Mouse (Mus musculus) heart, embryonic 15.5 days (tissue): ENCODE data around the gene Dgki. TPM values are rescaled to one million over a fixed set of nuclear protein-coding genes. Genes with fewer than 3 reads are reported as not detected.
"Not testable (repeated sequence)": the region's sequence is repeated elsewhere in the genome, so short reads cannot be mapped to it uniquely, and the experiment has no call there.

Experiments used
- ATAC-seq: fragments of 200-750 bp; cut with Nextera tagmentation; replicated peaks from 2 replicates; pipeline ENCODE4 v1.8.0; 2017; ENCODE audit warnings: low read depth, moderate TSS enrichment; ENCODE audit not compliant: insufficient number of reproducible peaks, insufficient read depth, low FRiP score
- H3K27ac ChIP-seq: fragments of 300-500 bp; sonication (generic); 2 replicates; pipeline ENCODE4 v1.5.1; 2015; ENCODE audit warnings: mild to moderate bottlenecking, inconsistent platforms
- H3K27me3 ChIP-seq: fragments of 300-500 bp; sonication (generic); 2 replicates; pipeline ENCODE4 v1.6.1; 2015; ENCODE audit warnings: inconsistent platforms
- H3K36me3 ChIP-seq: fragments of 300-500 bp; sonication (generic); 2 replicates; pipeline ENCODE4 v1.6.1; 2015; ENCODE audit warnings: mild to moderate bottlenecking, inconsistent platforms
- H3K4me1 ChIP-seq: fragments of 300-500 bp; sonication (generic); replicated peaks from 2 replicates; pipeline ENCODE4 v1.6.1; 2015; ENCODE audit warnings: inconsistent platforms
- H3K4me2 ChIP-seq: fragments of 300-500 bp; sonication (generic); 2 replicates; pipeline ENCODE4 v1.6.1; 2015; ENCODE audit warnings: inconsistent platforms, mild to moderate bottlenecking, moderate library complexity
- H3K4me3 ChIP-seq: fragments of 300-500 bp; sonication (generic); 2 replicates; pipeline ENCODE4 v1.5.1; 2015; ENCODE audit warnings: mild to moderate bottlenecking, inconsistent platforms
- H3K9ac ChIP-seq: fragments of 300-500 bp; sonication (generic); 2 replicates; pipeline ENCODE4 v1.6.1; 2015; ENCODE audit warnings: mild to moderate bottlenecking, inconsistent platforms
- H3K9me3 ChIP-seq: fragments of 300-500 bp; sonication (generic); replicated peaks from 2 replicates; pipeline ENCODE4 v1.6.1; 2016; ENCODE audit warnings: inconsistent platforms
- WGBS: fragments of 180-500 bp; shearing (Covaris S2); methylation state at CpG from one replicate; pipeline ENCODE4 v1.1.7; 2015; ENCODE audit warnings: mixed read lengths; 5-methylcytosine and 5-hydroxymethylcytosine counted together
- polyA plus RNA-seq: library from polyadenylated mRNA; unstranded; fragments of >200 nt; fragmentation: Nextera tagmentation; extraction: Ambion mirVana; gene quantifications from 2 replicates; pipeline ENCODE4 v1.2.1, GENCODE M21; 2015

The Dgki gene
- polyA plus RNA-seq, 1 experiment from 2014 or later, result 0.48 TPM

DNA sequence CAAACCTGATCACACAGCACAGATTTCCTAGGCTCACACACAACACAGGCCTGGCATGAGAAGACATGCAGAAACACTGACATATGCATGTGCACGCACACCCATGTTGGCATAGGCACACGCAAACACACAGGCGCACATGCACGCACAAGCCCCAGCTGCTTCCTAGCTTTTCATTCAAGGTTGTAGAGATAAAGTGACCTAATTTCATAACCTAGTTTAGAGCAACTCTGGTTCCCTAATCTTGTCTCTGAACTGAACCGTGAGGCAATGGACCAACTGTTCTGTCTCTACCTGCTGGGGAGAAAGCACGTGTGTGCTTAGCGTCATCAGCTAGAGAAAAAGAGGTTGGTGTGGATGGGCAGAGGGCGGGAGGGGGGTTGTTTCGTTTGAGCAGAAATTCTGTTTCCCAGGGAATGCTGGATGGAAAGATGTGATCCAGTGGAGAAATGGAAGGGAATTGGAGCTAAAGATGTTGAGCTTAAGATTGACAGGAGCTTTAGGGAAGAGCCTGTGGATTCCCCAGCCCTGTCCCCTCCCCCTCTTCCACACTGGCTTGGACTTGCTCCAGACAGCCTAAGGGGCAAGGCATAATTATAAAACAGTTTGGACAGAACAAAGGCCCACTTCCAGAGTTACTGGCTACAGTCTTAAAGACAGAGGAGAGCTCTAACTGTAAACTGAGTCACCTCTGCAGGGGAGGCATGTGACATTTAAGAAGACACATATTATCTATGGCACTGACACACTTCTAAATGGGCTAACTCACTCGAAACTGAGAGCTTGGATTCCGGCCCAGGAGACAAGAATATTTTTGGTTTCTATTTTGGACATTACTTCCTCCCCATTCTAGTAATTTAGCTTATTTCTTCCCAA is 156.8 kb downstream of the Dgki start:
- H3K9ac ChIP-seq, result no peak overlapping the region
- peak overlapping the region; percentile 69 for H3K27ac ChIP-seq
- H3K4me2 ChIP-seq, result peak overlapping the region; percentile 27
- H3K9me3 ChIP-seq, result no peaks in the 10 kb centered on the region
- WGBS, result 59% methylated on average over 11 of the region's 11 CpGs
- no peak overlapping the region for H3K4me3 ChIP-seq
- no peaks in the 10 kb centered on the region for H3K36me3 ChIP-seq
- H3K4me1 ChIP-seq, result peaks cover 23% of the 10 kb centered on the region
- no peak; the same call in 1 of the 2 replicates for ATAC-seq
- no peaks in the 10 kb centered on the region for H3K27me3 ChIP-seq

DNA sequence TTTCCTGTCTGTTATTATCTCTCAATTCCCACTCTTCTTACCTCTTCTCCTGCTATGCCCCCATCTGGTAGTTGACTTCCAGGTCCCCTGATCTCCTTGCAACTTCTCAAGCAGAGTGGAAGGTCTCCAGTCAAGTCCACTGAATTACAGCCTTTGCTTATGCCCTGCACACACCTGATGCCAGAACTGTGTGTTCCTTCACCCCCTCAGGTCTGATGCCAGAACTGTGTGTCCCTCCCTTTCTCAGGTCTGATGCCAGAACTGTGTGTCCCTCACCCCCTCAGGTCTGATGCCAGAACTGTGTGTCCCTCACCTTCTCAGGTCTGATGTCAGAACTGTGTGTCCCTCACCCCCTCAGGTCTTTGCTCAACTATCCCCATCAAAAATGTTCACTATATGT is 161.2 kb downstream of the Dgki start:
- no peak overlapping the region for H3K9ac ChIP-seq
- no peak for ATAC-seq
- no peak overlapping the region for H3K4me2 ChIP-seq
- H3K36me3 ChIP-seq, result no peaks in the 10 kb centered on the region
- H3K27ac ChIP-seq, result no peak overlapping the region
- H3K27me3 ChIP-seq, result no peaks in the 10 kb centered on the region
- no peaks in the 10 kb centered on the region for H3K9me3 ChIP-seq
- peaks cover 13% of the 10 kb centered on the region for H3K4me1 ChIP-seq
- no peak overlapping the region for H3K4me3 ChIP-seq

DNA sequence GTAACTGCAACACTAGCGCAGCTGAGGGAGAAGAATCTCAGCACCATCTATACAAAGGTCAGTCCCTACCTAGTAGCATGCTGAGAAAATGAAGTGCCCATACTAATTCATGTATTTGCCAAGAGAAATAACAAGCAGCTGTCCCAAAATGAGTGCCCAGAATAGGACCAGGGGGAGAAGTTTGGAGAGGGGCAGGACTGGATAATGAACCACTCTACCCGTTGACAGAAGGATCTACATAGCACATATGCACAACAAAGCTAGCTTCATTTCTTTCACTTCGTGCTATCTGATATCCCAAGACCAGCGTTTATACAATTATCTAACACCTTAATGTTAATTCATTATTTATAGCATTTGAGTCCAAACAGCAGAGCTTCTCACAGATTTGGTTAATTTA is 168.7 kb downstream of the Dgki start:
- Histone ChIP-seq H3K27me3 (no peaks in the 10 kb centered on the region), H3K4me3 (no peak overlapping the region), H3K4me2 (no peak overlapping the region), H3K4me1 (no peaks in the 10 kb centered on the region; the same call in 1 of the 2 replicates), H3K27ac (no peak overlapping the region), H3K9ac (no peak overlapping the region), H3K36me3 (no peaks in the 10 kb centered on the region), H3K9me3 (no peaks in the 10 kb centered on the region)
- no peak for ATAC-seq
- WGBS, result 71% methylated on average over 4 of the region's 4 CpGs

- ATAC-seq, result no peak
- Histone ChIP-seq H3K27me3 (no peaks in the 10 kb centered on the region), H3K9ac (no peak overlapping the region), H3K4me2 (no peak overlapping the region), H3K9me3 (no peaks in the 10 kb centered on the region), H3K4me1 (no peaks in the 10 kb centered on the region), H3K27ac (no peak overlapping the region), H3K36me3 (no peaks in the 10 kb centered on the region), H3K4me3 (no peak overlapping the region)
- whole genome bisulfite sequencing, result 85% methylated on average over 19 of the region's 19 CpGs
These were observed 179.4 kb downstream of the Dgki start for GRCm38 (mm10) chr6:37120417-37121154.

DNA sequence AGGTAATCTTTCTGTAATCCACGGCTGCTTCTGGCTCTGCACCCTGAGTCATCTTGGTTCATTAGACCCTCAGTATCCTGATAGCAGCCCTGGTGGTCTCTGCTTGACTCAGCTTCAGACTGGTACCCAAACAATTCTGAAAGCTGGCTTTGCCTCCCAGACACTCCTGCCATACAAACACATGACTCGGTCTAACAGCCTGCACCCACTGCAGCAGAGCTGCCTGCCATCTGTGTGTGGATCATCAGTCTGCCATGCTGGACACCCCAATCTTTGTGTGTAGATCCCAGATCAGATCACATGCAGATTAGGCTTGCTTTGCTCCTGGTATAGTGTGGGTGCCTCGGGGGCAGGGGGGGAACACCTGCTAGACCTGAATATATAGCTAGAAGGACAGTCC is 180.8 kb downstream of the Dgki start:
- no peaks in the 10 kb centered on the region for H3K36me3 ChIP-seq
- no peak overlapping the region for H3K4me2 ChIP-seq
- H3K27me3 ChIP-seq, result no peaks in the 10 kb centered on the region
- no peak overlapping the region for H3K27ac ChIP-seq
- H3K4me1 ChIP-seq, result no peaks in the 10 kb centered on the region
- no peak overlapping the region for H3K4me3 ChIP-seq
- no peak overlapping the region for H3K9ac ChIP-seq
- WGBS, result 73% methylated on average over 3 of the region's 3 CpGs
- no peak for ATAC-seq
- no peaks in the 10 kb centered on the region for H3K9me3 ChIP-seq

DNA sequence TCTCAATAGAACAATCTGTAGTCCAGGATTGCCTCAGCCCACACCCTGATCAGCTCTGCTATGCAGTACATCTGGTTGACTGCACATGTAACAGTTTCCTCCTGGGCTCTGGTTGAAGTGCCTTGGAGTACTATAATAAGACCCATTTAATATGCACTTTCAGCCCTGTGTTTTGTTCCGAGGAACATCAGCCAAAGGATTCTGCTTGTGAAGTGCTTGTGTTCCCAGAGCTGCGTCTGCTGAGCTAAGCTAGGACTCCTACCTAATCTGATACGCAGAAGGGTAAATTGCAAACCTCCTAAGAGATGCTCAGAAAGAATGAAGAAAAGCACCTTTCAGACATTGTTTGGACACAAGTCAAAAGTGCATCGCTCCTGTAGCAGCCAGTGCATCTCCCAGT is 186.9 kb downstream of the Dgki start:
- WGBS, result 86% methylated on average over 4 of the region's 4 CpGs
- no peak for ATAC-seq
- H3K36me3 ChIP-seq, result no peaks in the 10 kb centered on the region

GRCm38 (mm10) chr6:37106236-37106635 is 193.7 kb downstream of the Dgki start:
- not testable (repeated sequence) for H3K27me3 ChIP-seq, ATAC-seq, H3K9ac ChIP-seq, H3K4me1 ChIP-seq, H3K27ac ChIP-seq, H3K9me3 ChIP-seq, H3K4me2 ChIP-seq, H3K4me3 ChIP-seq, H3K36me3 ChIP-seq
- WGBS, result 84% methylated on average over 6 of the region's 6 CpGs

More for the DNA sequence above, 186.9 kb downstream of the Dgki start:
- Histone ChIP-seq H3K9me3 (no peaks in the 10 kb centered on the region), H3K4me1 (no peaks in the 10 kb centered on the region), H3K9ac (no peak overlapping the region), H3K27ac (no peak overlapping the region), H3K4me2 (no peak overlapping the region), H3K4me3 (no peak overlapping the region), H3K27me3 (no peaks in the 10 kb centered on the region)

- H3K4me3 ChIP-seq, result no peak overlapping the region
- H3K36me3 ChIP-seq, result no peaks in the 10 kb centered on the region
- no peak overlapping the region for H3K27ac ChIP-seq
- H3K4me2 ChIP-seq, result no peak overlapping the region
- ATAC-seq, result no peak
- no peaks in the 10 kb centered on the region for H3K27me3 ChIP-seq
- 0 out of 2 replicates have a peak, but pooled peaks cover 7% of the 10 kb centered on the region for H3K4me1 ChIP-seq
- 52% methylated on average over 5 of the region's 5 CpGs for WGBS
- no peak overlapping the region for H3K9ac ChIP-seq
- no peaks in the 10 kb centered on the region for H3K9me3 ChIP-seq
These were observed 199.6 kb downstream of the Dgki start for GRCm38 (mm10) chr6:37100413-37100812.

DNA sequence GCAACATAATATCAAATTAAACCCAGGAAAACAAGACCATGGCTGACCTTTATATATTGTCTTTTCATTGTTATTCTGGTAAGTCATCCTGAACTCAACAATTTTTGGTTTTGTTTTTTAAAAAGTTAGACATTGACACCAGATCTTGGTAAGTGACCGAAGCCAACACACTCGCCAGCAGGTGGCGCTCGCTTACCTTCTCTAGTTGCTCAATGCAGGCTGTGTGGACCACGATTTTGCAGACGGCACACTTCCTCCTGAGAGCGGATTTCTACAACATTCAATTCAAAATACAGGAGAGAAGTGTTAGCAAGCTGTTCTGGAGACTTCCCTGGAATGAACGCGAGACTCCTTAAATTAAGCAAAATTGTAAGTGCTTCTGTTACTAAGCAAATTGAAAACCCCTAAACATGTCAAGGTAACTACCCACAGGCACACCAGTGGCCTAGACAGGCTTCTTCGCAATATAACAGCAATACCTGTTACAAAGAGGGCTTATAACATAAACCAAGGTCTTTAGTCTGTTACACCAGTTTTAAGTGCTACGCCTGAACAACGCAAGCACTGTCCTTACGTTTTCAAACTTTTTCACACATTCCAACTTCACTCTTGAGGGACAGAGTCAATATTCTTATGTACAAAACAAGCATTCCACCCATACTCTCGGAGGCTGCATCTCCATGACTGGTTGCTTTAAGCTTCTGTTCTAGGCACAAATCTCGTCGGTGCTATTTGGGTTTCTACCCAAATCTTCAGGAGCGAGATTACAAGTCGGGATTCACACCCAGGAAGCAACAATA is 202.4 kb downstream of the Dgki start:
- WGBS, result 46% methylated on average over 18 of the region's 18 CpGs
- Histone ChIP-seq H3K4me1 (0 out of 2 replicates have a peak, but pooled peaks cover 7% of the 10 kb centered on the region), H3K36me3 (no peaks in the 10 kb centered on the region), H3K27me3 (no peaks in the 10 kb centered on the region), H3K27ac (peak overlapping the region; percentile 82), H3K4me3 (peak overlapping the region; percentile 36; the same call in 1 of the 2 replicates), H3K4me2 (peak overlapping the region; percentile 68), H3K9me3 (no peaks in the 10 kb centered on the region), H3K9ac (no peak overlapping the region)
- ATAC-seq, result peak; percentile 55; the same call in 1 of the 2 replicates

GRCm38 (mm10) chr6:37096840-37097305 is 203.1 kb downstream of the Dgki start:
- Histone ChIP-seq H3K27me3 (no peaks in the 10 kb centered on the region), H3K27ac (peak overlapping the region; percentile 82), H3K4me3 (peak overlapping the region; percentile 36), H3K4me2 (peak overlapping the region; percentile 68), H3K4me1 (0 out of 2 replicates have a peak, but pooled peaks cover 7% of the 10 kb centered on the region), H3K9me3 (no peaks in the 10 kb centered on the region), H3K36me3 (no peaks in the 10 kb centered on the region), H3K9ac (no peak overlapping the region; the same call in 1 of the 2 replicates)
- WGBS, result 29% methylated on average over 12 of the region's 12 CpGs
- peak; percentile 75 for ATAC-seq
